Mouse (Mus musculus): ENCODE results near the gene Olfr554. TPM values are rescaled to one million over a fixed set of nuclear protein-coding genes. Genes with fewer than 3 reads are reported as not detected.
"Not testable (repeated sequence)": the region's sequence is repeated elsewhere in the genome, so short reads cannot be mapped to it uniquely, and the experiment has no call there.

The Olfr554 gene
- polyA plus RNA-seq, 1 experiment, result not detected

- Histone ChIP-seq H3K9ac (ENCODE audit: low read depth, poor library complexity, severe bottlenecking) (no peak overlapping the region), H3K4me1 (ENCODE audit: control insufficient read depth, insufficient read depth, low read length) (no peaks in the 10 kb centered on the region), H3K9me3 (replicated peaks; ENCODE audit: control insufficient read depth, insufficient read depth, low read length, poor library complexity, severe bottlenecking) (no peaks in the 10 kb centered on the region), H3K27ac (ENCODE audit: insufficient read depth, low read length) (no peak overlapping the region), H3K36me3 (ENCODE audit: control insufficient read depth, insufficient read depth, low read length, poor library complexity, severe bottlenecking) (no peaks in the 10 kb centered on the region), H3K27me3 (ENCODE audit: control insufficient read depth, insufficient read depth, low read length, poor library complexity, severe bottlenecking) (no peaks in the 10 kb centered on the region), H3K4me3 (ENCODE audit: low read depth, low read length) (no peak overlapping the region)
- TF ChIP-seq CTCF (IDR thresholded peaks at IDR 0.05; ENCODE audit: low read depth, low read length) (no peak), EP300 (IDR thresholded peaks at IDR 0.05; ENCODE audit: insufficient read depth, low read depth, low read length) (no peak), POLR2A (IDR thresholded peaks at IDR 0.05; ENCODE audit: insufficient read depth, low read length) (no peak)
Observed at GRCm38 (mm10) chr7:102636665-102637064, 1.6 kb upstream of the Olfr554 start.

GRCm38 (mm10) chr7:102644945-102645344 lies 6.7 kb downstream of the Olfr554 start:
- not testable (repeated sequence) for H3K9me3 ChIP-seq (replicated peaks; ENCODE audit: control insufficient read depth, insufficient read depth, low read length, poor library complexity, severe bottlenecking); H3K4me3 ChIP-seq (ENCODE audit: low read depth, low read length); H3K27ac ChIP-seq (ENCODE audit: insufficient read depth, low read length); H3K27me3 ChIP-seq (ENCODE audit: control insufficient read depth, insufficient read depth, low read length, poor library complexity, severe bottlenecking); H3K9ac ChIP-seq (ENCODE audit: low read depth, poor library complexity, severe bottlenecking); H3K36me3 ChIP-seq (ENCODE audit: control insufficient read depth, insufficient read depth, low read length, poor library complexity, severe bottlenecking); H3K4me1 ChIP-seq (ENCODE audit: control insufficient read depth, insufficient read depth, low read length)

GRCm38 (mm10) chr7:102658523-102658922 lies 20.3 kb downstream of the Olfr554 start, which contains the start of gene Olfr555:
Gene Olfr555, plus strand, starts transcription at chr7:102658823.
- Histone ChIP-seq H3K36me3 (ENCODE audit: control insufficient read depth, insufficient read depth, low read length, poor library complexity, severe bottlenecking) (no peaks in the 10 kb centered on the region), H3K4me3 (ENCODE audit: low read depth, low read length) (no peak within 1 kb of the TSS), H3K4me1 (ENCODE audit: control insufficient read depth, insufficient read depth, low read length) (no peaks in the 10 kb centered on the region), H3K27ac (ENCODE audit: insufficient read depth, low read length) (no peak within 1 kb of the TSS), H3K9ac (ENCODE audit: low read depth, poor library complexity, severe bottlenecking) (no peak within 1 kb of the TSS), H3K9me3 (replicated peaks; ENCODE audit: control insufficient read depth, insufficient read depth, low read length, poor library complexity, severe bottlenecking) (no peaks in the 10 kb centered on the region), H3K27me3 (ENCODE audit: control insufficient read depth, insufficient read depth, low read length, poor library complexity, severe bottlenecking) (no peaks in the 10 kb centered on the region)
- TF ChIP-seq EP300 (IDR thresholded peaks at IDR 0.05; ENCODE audit: insufficient read depth, low read depth, low read length) (no peak), POLR2A (IDR thresholded peaks at IDR 0.05; ENCODE audit: insufficient read depth, low read length) (no peak), CTCF (IDR thresholded peaks at IDR 0.05; ENCODE audit: low read depth, low read length) (no peak)

GRCm38 (mm10) chr7:102664599-102664998 lies 26.4 kb downstream of the Olfr554 start, which contains the start of gene Olfr556:
Gene Olfr556, plus strand, starts transcription at chr7:102664899.
- no peak within 1 kb of the TSS for H3K27ac ChIP-seq (ENCODE audit: insufficient read depth, low read length)
- no peaks in the 10 kb centered on the region for H3K27me3 ChIP-seq (ENCODE audit: control insufficient read depth, insufficient read depth, low read length, poor library complexity, severe bottlenecking)
- H3K9me3 ChIP-seq (replicated peaks; ENCODE audit: control insufficient read depth, insufficient read depth, low read length, poor library complexity, severe bottlenecking), result no peaks in the 10 kb centered on the region
- no peak within 1 kb of the TSS for H3K4me3 ChIP-seq (ENCODE audit: low read depth, low read length)
- H3K9ac ChIP-seq (ENCODE audit: low read depth, poor library complexity, severe bottlenecking), result no peak within 1 kb of the TSS
- no peak for TF ChIP-seq CTCF (IDR thresholded peaks at IDR 0.05; ENCODE audit: low read depth, low read length)
- no peak for TF ChIP-seq EP300 (IDR thresholded peaks at IDR 0.05; ENCODE audit: insufficient read depth, low read depth, low read length)
- no peaks in the 10 kb centered on the region for H3K4me1 ChIP-seq (ENCODE audit: control insufficient read depth, insufficient read depth, low read length)
- H3K36me3 ChIP-seq (ENCODE audit: control insufficient read depth, insufficient read depth, low read length, poor library complexity, severe bottlenecking), result no peaks in the 10 kb centered on the region

- H3K4me1 ChIP-seq (ENCODE audit: control insufficient read depth, insufficient read depth, low read length), result no peaks in the 10 kb centered on the region
- H3K4me3 ChIP-seq (ENCODE audit: low read depth, low read length), result no peak overlapping the region
- H3K27me3 ChIP-seq (ENCODE audit: control insufficient read depth, insufficient read depth, low read length, poor library complexity, severe bottlenecking), result no peaks in the 10 kb centered on the region
- no peak overlapping the region for H3K27ac ChIP-seq (ENCODE audit: insufficient read depth, low read length)
- no peaks in the 10 kb centered on the region for H3K36me3 ChIP-seq (ENCODE audit: control insufficient read depth, insufficient read depth, low read length, poor library complexity, severe bottlenecking)
- no peaks in the 10 kb centered on the region for H3K9me3 ChIP-seq (replicated peaks; ENCODE audit: control insufficient read depth, insufficient read depth, low read length, poor library complexity, severe bottlenecking)
- TF ChIP-seq CTCF (IDR thresholded peaks at IDR 0.05; ENCODE audit: low read depth, low read length) (no peak), EP300 (IDR thresholded peaks at IDR 0.05; ENCODE audit: insufficient read depth, low read depth, low read length) (no peak), POLR2A (IDR thresholded peaks at IDR 0.05; ENCODE audit: insufficient read depth, low read length) (no peak)
- H3K9ac ChIP-seq (ENCODE audit: low read depth, poor library complexity, severe bottlenecking), result no peak overlapping the region
Observed at GRCm38 (mm10) chr7:102665378-102665777, 27.1 kb downstream of the Olfr554 start.

GRCm38 (mm10) chr7:102676225-102676624 lies 38.0 kb downstream of the Olfr554 start:
- Histone ChIP-seq H3K27ac (ENCODE audit: insufficient read depth, low read length) (no peak overlapping the region), H3K27me3 (ENCODE audit: control insufficient read depth, insufficient read depth, low read length, poor library complexity, severe bottlenecking) (no peaks in the 10 kb centered on the region), H3K4me1 (ENCODE audit: control insufficient read depth, insufficient read depth, low read length) (no peaks in the 10 kb centered on the region), H3K9me3 (replicated peaks; ENCODE audit: control insufficient read depth, insufficient read depth, low read length, poor library complexity, severe bottlenecking) (no peaks in the 10 kb centered on the region), H3K4me3 (ENCODE audit: low read depth, low read length) (no peak overlapping the region), H3K9ac (ENCODE audit: low read depth, poor library complexity, severe bottlenecking) (no peak overlapping the region), H3K36me3 (ENCODE audit: control insufficient read depth, insufficient read depth, low read length, poor library complexity, severe bottlenecking) (no peaks in the 10 kb centered on the region)
- TF ChIP-seq CTCF (IDR thresholded peaks at IDR 0.05; ENCODE audit: low read depth, low read length) (no peak), EP300 (IDR thresholded peaks at IDR 0.05; ENCODE audit: insufficient read depth, low read depth, low read length) (no peak), POLR2A (IDR thresholded peaks at IDR 0.05; ENCODE audit: insufficient read depth, low read length) (no peak)

Measured in ES-Bruce4 (cell line).